Comparison of ENCODE assay signal across 9 mouse cellular contexts in genomic region chr10:87493576-87493975, GRCm38 (mm10). TPM values are rescaled to one million over a fixed set of nuclear protein-coding genes. Genes with fewer than 3 reads are reported as not detected.
DNase-seq lines count a peak whose midpoint lies in the region; ATAC-seq and TF ChIP-seq lines count a peak whose summit lies in the region.
"Had no signal": no experiment of that assay in that cellular context is flagged by ENCODE, and none has a peak within 500 bp of the region (broad histone marks: within the 10 kb centered on the region; RNA-seq: fewer than 3 reads in every experiment).

Ascl1 (minus strand) TSS chr10:87493660.

- no peak within 1 kb of the TSS for H3K9ac ChIP-seq in heart, postnatal 0 days (replicated peaks; ENCODE audit: low read depth, low read length)
- peak within 1 kb of the TSS; percentile 99 for H3K9ac ChIP-seq in midbrain, embryonic 11.5 days (ENCODE audit: low read length)

- H3K36me3 ChIP-seq in heart, postnatal 0 days (replicated peaks; ENCODE audit: control insufficient read depth, insufficient read depth, low read length): no peaks in the 10 kb centered on the region
- H3K36me3 ChIP-seq in midbrain, embryonic 11.5 days (ENCODE audit: control insufficient read depth, insufficient read depth, low read length): no peaks in the 10 kb centered on the region

- H3K4me3 ChIP-seq in heart, postnatal 0 days (ENCODE audit: low read depth, low read length): peak within 1 kb of the TSS; percentile 51
- H3K4me3 ChIP-seq in midbrain, embryonic 11.5 days (ENCODE audit: low read depth, low read length): peak within 1 kb of the TSS; percentile 94
- H3K4me3 ChIP-seq: myocyte had no signal

- TF ChIP-seq CTCF in heart, postnatal 0 days (IDR thresholded peaks at IDR 0.05; ENCODE audit: low read depth): no peak

- DNase-seq in kidney, postnatal 10 days: peak; percentile 7
- DNase-seq in kidney, postnatal 25 days: no peak
- DNase-seq in embryo, embryonic 11 days: peak; percentile 76
- DNase-seq in heart, postnatal 0 days (ENCODE audit: low spot score): no peak
- DNase-seq in midbrain, embryonic 11.5 days (ENCODE audit: low spot score, missing footprints): peak; percentile 98
- no peak for DNase-seq in T-cell, adult 2 months (ENCODE audit: low spot score)

- no peak for ATAC-seq in heart, postnatal 0 days (ENCODE audit: insufficient read depth, low read depth)
- peak; percentile 71 for ATAC-seq in midbrain, embryonic 11.5 days (ENCODE audit: low FRiP score)
- ATAC-seq in CD4-positive, CD25-positive, alpha-beta regulatory T cell, adult 4 months: no peak
- no peak for ATAC-seq in erythroblast, adult 5-6 weeks (replicated peaks; ENCODE audit: low FRiP score, poor library complexity, severe bottlenecking)

- peaks cover 7% of the 10 kb centered on the region; the same call in 1 of the 2 replicates for H3K4me1 ChIP-seq in heart, postnatal 0 days (ENCODE audit: control insufficient read depth, insufficient read depth)
- H3K4me1 ChIP-seq in midbrain, embryonic 11.5 days (ENCODE audit: control insufficient read depth, insufficient read depth, low read length): peaks cover 26% of the 10 kb centered on the region

- peak within 1 kb of the TSS; percentile 81 for H3K4me2 ChIP-seq in heart, postnatal 0 days (ENCODE audit: low read depth, low read length)
- H3K4me2 ChIP-seq in midbrain, embryonic 11.5 days: peak within 1 kb of the TSS; percentile 41

- WGBS in heart, postnatal 0 days: 2% methylated on average over 31 of the region's 34 CpGs
- WGBS in midbrain, embryonic 11.5 days: 0% methylated on average over 32 of the region's 34 CpGs

- peaks cover 91% of the 10 kb centered on the region for H3K27me3 ChIP-seq in heart, postnatal 0 days (ENCODE audit: control insufficient read depth, insufficient read depth, low read length)
- H3K27me3 ChIP-seq in midbrain, embryonic 11.5 days (ENCODE audit: control insufficient read depth, insufficient read depth, low read length): peaks cover 16% of the 10 kb centered on the region

- no peaks in the 10 kb centered on the region for H3K9me3 ChIP-seq in heart, postnatal 0 days (replicated peaks; ENCODE audit: control insufficient read depth, low read length)
- no peaks in the 10 kb centered on the region; the same call in 1 of the 2 replicates for H3K9me3 ChIP-seq in midbrain, embryonic 11.5 days (ENCODE audit: control insufficient read depth, low read length)

- H3K27ac ChIP-seq in heart, postnatal 0 days (ENCODE audit: low read depth): no peak within 1 kb of the TSS
- peak within 1 kb of the TSS; percentile 96 for H3K27ac ChIP-seq in midbrain, embryonic 11.5 days (ENCODE audit: low read depth, low read length)

- no peak for TF ChIP-seq EP300 in heart, postnatal 0 days (IDR thresholded peaks at IDR 0.05; ENCODE audit: low read depth)

RNA-seq across cellular contexts. Expression of gene Ascl1, which starts in this region (rescaled TPM):
- not detected in 2 replicates for total RNA-seq in heart, postnatal 0 days (2014; rRNA removed; ENCODE audit: low replicate concordance)
- polyA plus RNA-seq in heart, postnatal 0 days (2015; fragmentation: Nextera tagmentation; extraction: Ambion mirVana): not detected in 2 replicates
- 94.5 and 95.2 TPM in 2 replicates for polyA plus RNA-seq in midbrain, embryonic 11.5 days (2014; fragmentation: Nextera tagmentation; extraction: Ambion mirVana)
- polyA plus RNA-seq in CD4-positive, CD25-positive, alpha-beta regulatory T cell, adult 4 months (2017; shearing (Covaris generic)): not detected
- total RNA-seq in erythroblast, adult 5-6 weeks (2015; ENCODE audit: low replicate concordance): not detected in 2 replicates
- total RNA-seq in erythroblast, adult 5-6 weeks (2017; ENCODE audit: low replicate concordance): not detected in 2 replicates
- polyA plus RNA-seq: myocyte had no signal

Comparison
In these comparisons a context has a peak if more than half of its experiments do, and no peak if none do; other contexts are left out.
1. RNA of gene Ascl1 (polyA plus RNA-seq): 94.5 to 95.2 TPM in midbrain, embryonic 11.5 days; not detected in heart, postnatal 0 days and not detected in CD4-positive, CD25-positive, alpha-beta regulatory T cell, adult 4 months; every median in the first group is over 10 times any median in the second.
2. DNase-seq: peak in kidney, postnatal 10 days (single experiment), embryo, embryonic 11 days (single experiment) and midbrain, embryonic 11.5 days (single experiment); none in kidney, postnatal 25 days (0 of 2), heart, postnatal 0 days (single experiment) and T-cell, adult 2 months (single experiment).